Mouse (Mus musculus) fat pad, adult 2 months (tissue): ENCODE measurements around the gene Gm21518.
"Not testable (repeated sequence)": the region's sequence is repeated elsewhere in the genome, so short reads cannot be mapped to it uniquely, and the experiment has no call there.

ENCODE experiments used
- DNase-seq: peaks from one replicate; pipeline ENCODE4 v3.0.0-alpha.2; 2011; ENCODE audit warnings: low read depth, low spot score; ENCODE audit errors: extremely low read depth

Gm21518 gene

DNA sequence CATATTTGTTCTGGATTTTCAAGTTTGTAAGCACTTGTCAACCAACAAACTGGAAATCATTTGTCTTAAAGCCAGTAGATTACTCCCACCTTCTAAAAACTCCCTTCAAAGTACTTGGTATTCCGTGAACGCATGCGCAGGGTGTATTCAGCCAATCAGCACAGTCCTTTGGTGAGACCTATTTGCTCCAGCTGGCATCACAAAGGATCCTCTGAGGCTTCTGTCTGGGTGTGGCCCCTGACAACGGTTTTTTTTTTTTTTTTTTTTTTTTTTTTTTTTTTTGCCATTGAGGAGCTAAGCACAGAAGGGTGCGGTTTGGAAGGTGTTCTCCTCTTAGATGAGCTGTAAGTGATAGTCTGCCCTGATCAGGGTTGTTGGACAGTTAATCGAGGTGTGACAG lies at the start of gene Gm21518:
Gene Gm21518 (plus strand): TSS at position 301 of the 400 bp plus-strand sequence.
- DNase-seq, result not testable (repeated sequence)
